Mouse (Mus musculus): Measurements from ENCODE around the gene Taf15. TPM values are rescaled to one million over a fixed set of nuclear protein-coding genes. Genes with fewer than 3 reads are reported as not detected.
"Not testable (repeated sequence)": the region's sequence is repeated elsewhere in the genome, so short reads cannot be mapped to it uniquely, and the experiment has no call there.

Taf15 gene
- polyA plus RNA-seq, 1 experiment from 2014 or later = 14.2 TPM

GRCm38 (mm10) chr11:83529024-83529423 is 56.1 kb downstream of the Taf15 start:
- Histone ChIP-seq H3K4me3 (no peak overlapping the region), H3K9me3 (no peaks in the 10 kb centered on the region), H3K36me3 (replicated peaks) (no peaks in the 10 kb centered on the region), H3K27me3 (ENCODE audit: poor library complexity, severe bottlenecking) (no peaks in the 10 kb centered on the region), H3K4me1 (no peaks in the 10 kb centered on the region), H3K27ac (no peak overlapping the region)
- DNase-seq (ENCODE audit: extremely low spot score, low spot score) = no peak
- 77% methylated on average over 12 of the region's 12 CpGs for WGBS

GRCm38 (mm10) chr11:83530360-83530759 is 57.5 kb downstream of the Taf15 start, which contains the start of gene Ccl5:
Gene Ccl5 (minus strand): TSS chr11:83530518.
- WGBS = 92% methylated on average over 5 of the region's 5 CpGs
- Histone ChIP-seq H3K27me3 (ENCODE audit: poor library complexity, severe bottlenecking) (no peaks in the 10 kb centered on the region), H3K4me3 (no peak within 1 kb of the TSS), H3K36me3 (replicated peaks) (no peaks in the 10 kb centered on the region), H3K9me3 (no peaks in the 10 kb centered on the region), H3K4me1 (peaks cover 7% of the 10 kb centered on the region; the same call in 1 of the 2 replicates), H3K27ac (no peak within 1 kb of the TSS)
- DNase-seq (ENCODE audit: extremely low spot score, low spot score) = no peak

GRCm38 (mm10) chr11:83533192-83533591 is 60.3 kb downstream of the Taf15 start:
- WGBS = 89% methylated on average over 1 of the region's 1 CpGs
- Histone ChIP-seq H3K27ac (no peak overlapping the region), H3K36me3 (replicated peaks) (no peaks in the 10 kb centered on the region), H3K4me3 (no peak overlapping the region), H3K9me3 (no peaks in the 10 kb centered on the region), H3K4me1 (peaks cover 7% of the 10 kb centered on the region; the same call in 1 of the 2 replicates), H3K27me3 (ENCODE audit: poor library complexity, severe bottlenecking) (no peaks in the 10 kb centered on the region)
- DNase-seq (ENCODE audit: extremely low spot score, low spot score) = no peak

GRCm38 (mm10) chr11:83534143-83534542 is 61.3 kb downstream of the Taf15 start:
- no peaks in the 10 kb centered on the region for H3K9me3 ChIP-seq
- H3K27ac ChIP-seq = no peak overlapping the region
- DNase-seq (ENCODE audit: extremely low spot score, low spot score) = no peak
- H3K4me1 ChIP-seq = peaks cover 7% of the 10 kb centered on the region; the same call in 1 of the 2 replicates
- WGBS = 84% methylated on average over 8 of the region's 8 CpGs
- no peaks in the 10 kb centered on the region for H3K36me3 ChIP-seq (replicated peaks)
- H3K27me3 ChIP-seq (ENCODE audit: poor library complexity, severe bottlenecking) = no peaks in the 10 kb centered on the region
- H3K4me3 ChIP-seq = no peak overlapping the region

- no peak for DNase-seq (ENCODE audit: extremely low spot score, low spot score)
- peaks cover 7% of the 10 kb centered on the region; the same call in 1 of the 2 replicates for H3K4me1 ChIP-seq
- H3K4me3 ChIP-seq = no peak overlapping the region
- H3K9me3 ChIP-seq = no peaks in the 10 kb centered on the region
- H3K27me3 ChIP-seq (ENCODE audit: poor library complexity, severe bottlenecking) = no peaks in the 10 kb centered on the region
- H3K27ac ChIP-seq = no peak overlapping the region
- 69% methylated on average over 13 of the region's 13 CpGs for WGBS
- no peaks in the 10 kb centered on the region for H3K36me3 ChIP-seq (replicated peaks)
Measured at GRCm38 (mm10) chr11:83534609-83535423, 61.9 kb downstream of the Taf15 start.

GRCm38 (mm10) chr11:83536831-83537230 is 63.9 kb downstream of the Taf15 start:
- Histone ChIP-seq H3K36me3 (replicated peaks) (no peaks in the 10 kb centered on the region), H3K27me3 (ENCODE audit: poor library complexity, severe bottlenecking) (no peaks in the 10 kb centered on the region), H3K4me3 (no peak overlapping the region), H3K9me3 (no peaks in the 10 kb centered on the region), H3K4me1 (peaks cover 7% of the 10 kb centered on the region; the same call in 1 of the 2 replicates), H3K27ac (no peak overlapping the region)
- no peak for DNase-seq (ENCODE audit: extremely low spot score, low spot score)
- 87% methylated on average over 3 of the region's 3 CpGs for WGBS

GRCm38 (mm10) chr11:83538705-83539314 is 65.9 kb downstream of the Taf15 start:
- Histone ChIP-seq H3K27me3 (ENCODE audit: poor library complexity, severe bottlenecking) (no peaks in the 10 kb centered on the region), H3K9me3 (no peaks in the 10 kb centered on the region), H3K36me3 (replicated peaks) (no peaks in the 10 kb centered on the region), H3K4me1 (peaks cover 7% of the 10 kb centered on the region; the same call in 1 of the 2 replicates), H3K27ac (no peak overlapping the region), H3K4me3 (no peak overlapping the region)
- DNase-seq (ENCODE audit: extremely low spot score, low spot score) = no peak
- 86% methylated on average over 3 of the region's 3 CpGs for WGBS

- no peak overlapping the region for H3K27ac ChIP-seq
- H3K27me3 ChIP-seq (ENCODE audit: poor library complexity, severe bottlenecking) = no peaks in the 10 kb centered on the region
- no peak overlapping the region for H3K4me3 ChIP-seq
- no peaks in the 10 kb centered on the region for H3K4me1 ChIP-seq
- DNase-seq (ENCODE audit: extremely low spot score, low spot score) = no peak
- WGBS = 90% methylated on average over 2 of the region's 2 CpGs
- H3K9me3 ChIP-seq = no peaks in the 10 kb centered on the region
- no peaks in the 10 kb centered on the region for H3K36me3 ChIP-seq (replicated peaks)
Measured at GRCm38 (mm10) chr11:83540931-83541330, 68.0 kb downstream of the Taf15 start.

- no peak overlapping the region for H3K27ac ChIP-seq
- WGBS = 86% methylated on average over 3 of the region's 3 CpGs
- DNase-seq (ENCODE audit: extremely low spot score, low spot score) = no peak
- no peaks in the 10 kb centered on the region for H3K27me3 ChIP-seq (ENCODE audit: poor library complexity, severe bottlenecking)
- H3K4me1 ChIP-seq = no peaks in the 10 kb centered on the region
- H3K9me3 ChIP-seq = no peaks in the 10 kb centered on the region
- H3K4me3 ChIP-seq = no peak overlapping the region
- no peaks in the 10 kb centered on the region for H3K36me3 ChIP-seq (replicated peaks)
Measured at GRCm38 (mm10) chr11:83541415-83541814, 68.5 kb downstream of the Taf15 start.

GRCm38 (mm10) chr11:83544214-83544613 is 71.3 kb downstream of the Taf15 start:
- no peaks in the 10 kb centered on the region for H3K36me3 ChIP-seq (replicated peaks)
- 79% methylated on average over 3 of the region's 3 CpGs for WGBS
- H3K27me3 ChIP-seq (ENCODE audit: poor library complexity, severe bottlenecking) = no peaks in the 10 kb centered on the region
- no peak for DNase-seq (ENCODE audit: extremely low spot score, low spot score)
- no peaks in the 10 kb centered on the region for H3K4me1 ChIP-seq
- no peak overlapping the region for H3K4me3 ChIP-seq
- H3K27ac ChIP-seq = no peak overlapping the region
- no peaks in the 10 kb centered on the region for H3K9me3 ChIP-seq

GRCm38 (mm10) chr11:83550186-83550632 is 77.3 kb downstream of the Taf15 start:
- no peak for DNase-seq (ENCODE audit: extremely low spot score, low spot score)
- WGBS = 95% methylated on average over 5 of the region's 5 CpGs
- Histone ChIP-seq H3K9me3 (no peaks in the 10 kb centered on the region), H3K36me3 (replicated peaks) (no peaks in the 10 kb centered on the region), H3K4me3 (no peak overlapping the region), H3K27me3 (ENCODE audit: poor library complexity, severe bottlenecking) (no peaks in the 10 kb centered on the region), H3K27ac (no peak overlapping the region), H3K4me1 (no peaks in the 10 kb centered on the region)

GRCm38 (mm10) chr11:83551037-83551436 is 78.2 kb downstream of the Taf15 start:
- H3K27ac ChIP-seq; H3K4me3 ChIP-seq; DNase-seq (ENCODE audit: extremely low spot score, low spot score); H3K9me3 ChIP-seq; H3K4me1 ChIP-seq; H3K36me3 ChIP-seq (replicated peaks); H3K27me3 ChIP-seq (ENCODE audit: poor library complexity, severe bottlenecking): not testable (repeated sequence)
- 89% methylated on average over 7 of the region's 7 CpGs for WGBS

GRCm38 (mm10) chr11:83551668-83552067 is 78.8 kb downstream of the Taf15 start:
- DNase-seq (ENCODE audit: extremely low spot score, low spot score) = no peak
- WGBS = 87% methylated on average over 5 of the region's 5 CpGs
- no peak overlapping the region for H3K27ac ChIP-seq
- no peak overlapping the region for H3K4me3 ChIP-seq
- H3K27me3 ChIP-seq (ENCODE audit: poor library complexity, severe bottlenecking) = no peaks in the 10 kb centered on the region
- H3K9me3 ChIP-seq = no peaks in the 10 kb centered on the region
- 0 out of 2 replicates have a peak, but pooled peaks cover 3% of the 10 kb centered on the region for H3K4me1 ChIP-seq
- H3K36me3 ChIP-seq (replicated peaks) = no peaks in the 10 kb centered on the region
